Mouse (Mus musculus) R1 (cell line): ENCODE results near the gene Anapc11.
"Not testable (repeated sequence)": the region's sequence is repeated elsewhere in the genome, so short reads cannot be mapped to it uniquely, and the experiment has no call there.

ENCODE experiments used
- DNase-seq: peaks from one replicate; pipeline ENCODE4 v3.0.0-alpha.2; 2018; ENCODE audit warnings: low read depth, low spot score

Anapc11 gene

GRCm38 (mm10) chr11:120575046-120575445, 23.2 kb upstream of the Anapc11 start:
- no peak for DNase-seq

DNA sequence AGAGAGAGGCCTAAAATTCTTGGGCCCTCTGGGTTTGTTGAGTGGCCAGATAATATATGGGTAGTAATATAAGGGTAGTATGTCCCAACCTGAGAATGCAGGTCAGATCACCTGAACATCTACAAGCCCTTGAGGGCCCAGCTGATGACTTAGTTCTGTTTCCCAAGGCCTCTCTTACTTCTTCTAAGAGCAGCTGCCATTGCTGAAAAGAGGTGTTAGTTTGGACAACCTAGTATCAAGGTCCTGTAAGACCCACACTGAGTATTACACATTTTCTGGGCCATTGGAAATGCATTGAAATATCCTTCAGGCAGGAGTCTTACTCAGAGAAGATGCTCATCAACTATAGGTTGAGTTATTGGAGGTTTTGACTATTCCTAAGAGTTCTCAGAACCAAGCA, 22.3 kb upstream of the Anapc11 start:
- no peak for DNase-seq

DNA sequence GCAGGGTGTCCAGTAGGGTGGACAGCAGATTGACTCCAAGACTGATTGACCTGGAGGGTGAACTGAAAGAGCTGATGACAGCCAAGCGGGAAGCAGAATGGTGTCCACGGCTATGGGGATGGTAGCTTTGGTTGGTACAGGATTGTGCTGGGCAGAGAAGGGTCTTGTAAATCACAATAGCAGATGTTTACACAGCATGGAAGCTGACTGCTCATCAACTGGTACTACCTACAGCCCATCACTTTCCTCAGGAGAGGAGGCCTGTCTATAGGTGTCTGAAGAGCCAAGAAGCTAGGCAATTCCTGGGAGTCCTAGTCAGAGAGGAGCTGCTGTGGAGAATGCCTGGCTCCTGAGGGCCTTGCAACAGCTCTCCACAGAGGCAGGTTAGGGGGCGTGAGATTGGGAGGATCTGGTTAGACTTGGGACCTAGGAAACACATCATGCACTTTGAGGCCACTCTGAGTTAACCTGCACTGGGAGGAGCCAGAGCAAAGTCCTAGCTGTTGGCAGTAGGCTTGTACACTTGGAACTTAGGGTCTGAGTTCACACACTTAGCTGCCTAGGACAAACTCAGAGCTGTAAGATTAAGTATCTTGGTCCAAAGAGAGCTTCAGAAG, 21.7 kb upstream of the Anapc11 start:
- DNase-seq = no peak

DNA sequence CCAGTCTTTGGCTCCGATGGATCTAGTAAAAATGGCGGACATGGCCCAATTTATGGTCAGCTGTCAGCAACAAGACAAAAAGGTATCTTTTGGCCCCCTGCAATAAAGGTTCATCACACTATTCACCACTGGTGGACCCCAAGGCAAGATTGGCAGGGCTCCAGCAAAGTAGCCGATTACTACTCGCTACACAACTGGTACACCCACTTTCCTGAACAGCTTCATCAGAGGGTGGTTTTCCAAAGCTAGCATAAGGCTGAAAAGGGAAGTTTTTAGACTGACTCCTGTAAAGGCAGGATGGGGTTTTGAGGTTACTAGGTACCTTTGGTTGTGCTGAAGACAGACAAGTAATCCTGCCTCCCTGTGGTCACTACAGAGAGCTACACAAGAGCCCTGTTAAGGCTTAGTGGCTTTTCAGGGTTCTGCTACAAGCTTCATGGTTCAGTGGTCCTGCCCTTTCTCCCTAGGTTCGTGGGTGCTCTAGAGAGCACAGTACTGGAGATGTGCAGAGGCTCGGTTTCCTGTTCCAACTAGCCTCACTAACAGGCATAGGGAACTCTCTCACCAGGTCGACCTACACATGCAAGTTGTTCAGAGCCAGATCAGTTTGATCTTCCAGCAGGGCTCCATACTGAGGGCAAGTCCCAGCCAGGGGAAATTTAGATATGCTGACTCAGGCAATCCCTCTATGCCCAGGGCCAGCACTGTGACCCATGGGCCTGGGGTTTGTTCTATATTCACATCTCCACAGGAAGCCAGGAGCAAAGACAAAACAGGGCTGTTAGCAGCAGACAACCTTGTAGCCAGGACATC, 20.8 kb upstream of the Anapc11 start:
- DNase-seq = peak; percentile 72

DNA sequence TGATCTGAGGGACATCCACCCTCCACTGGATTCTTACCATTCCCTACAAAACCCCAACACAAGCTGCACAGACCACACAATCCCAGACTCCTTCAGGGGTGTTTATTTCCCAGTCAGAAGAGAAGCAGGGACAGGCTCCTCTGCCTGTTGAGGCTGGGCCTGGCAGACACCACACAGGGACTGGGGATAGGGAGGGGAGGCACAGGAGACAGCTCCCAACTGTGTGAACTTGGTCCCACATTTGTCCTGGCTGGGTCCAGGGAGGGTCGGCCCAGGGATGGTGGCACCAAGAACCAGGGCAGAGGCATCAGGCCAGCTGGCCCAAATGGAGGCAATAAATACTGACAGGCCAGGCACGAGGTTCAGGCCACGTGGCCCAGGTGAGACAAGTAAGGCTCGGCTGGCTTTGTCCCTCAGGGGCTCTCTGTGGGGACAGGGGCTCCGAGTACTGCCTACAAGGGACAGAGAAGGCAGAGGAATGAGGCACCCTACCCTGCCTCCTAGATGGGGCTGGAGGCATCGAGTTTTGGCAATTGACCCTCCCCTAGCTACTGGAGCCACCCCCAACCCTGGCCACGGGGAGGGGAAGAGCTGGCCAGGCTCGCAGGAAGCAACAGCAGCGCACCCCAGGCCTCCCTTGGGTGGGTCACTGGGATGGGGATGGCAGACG, 20.1 kb upstream of the Anapc11 start:
- DNase-seq = no peak

- DNase-seq = peak; percentile 26
Observed at GRCm38 (mm10) chr11:120578694-120579243, 19.5 kb upstream of the Anapc11 start.

- peak; percentile 82 for DNase-seq
Observed at GRCm38 (mm10) chr11:120579316-120580107, 18.7 kb upstream of the Anapc11 start.

DNA sequence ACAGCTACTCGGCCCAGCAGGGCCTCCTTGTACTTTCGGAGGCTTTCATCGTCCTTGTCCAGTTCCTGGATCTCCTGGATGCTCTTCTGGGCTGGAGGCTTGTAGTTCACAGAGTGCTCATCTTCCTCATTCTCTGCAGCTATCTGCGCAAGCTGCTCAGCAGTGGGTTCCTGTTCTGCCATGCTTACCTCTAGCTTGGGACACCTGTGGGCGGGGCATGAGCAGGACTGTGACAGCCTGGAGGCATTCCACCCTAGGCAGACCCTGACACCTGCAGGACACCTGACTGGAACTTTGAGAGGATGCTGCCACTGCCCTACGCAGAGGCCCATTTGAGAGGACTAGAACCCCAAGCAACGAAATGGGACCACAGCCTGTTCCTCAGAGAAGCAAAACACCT, 18.0 kb upstream of the Anapc11 start:
- DNase-seq = peak; percentile 24

- peak; percentile 54 for DNase-seq
Observed at GRCm38 (mm10) chr11:120580871-120581331, 17.3 kb upstream of the Anapc11 start.

GRCm38 (mm10) chr11:120581490-120582267, 16.5 kb upstream of the Anapc11 start, which contains the start of gene Arhgdia:
Gene Arhgdia, minus strand, starts transcription at chr11:120581624.
- DNase-seq = peak; percentile 81

- DNase-seq = peak; percentile 69
Observed at GRCm38 (mm10) chr11:120582268-120582981, 15.8 kb upstream of the Anapc11 start.

- not testable (repeated sequence) for DNase-seq
Observed at GRCm38 (mm10) chr11:120582982-120583293, 15.3 kb upstream of the Anapc11 start.

DNA sequence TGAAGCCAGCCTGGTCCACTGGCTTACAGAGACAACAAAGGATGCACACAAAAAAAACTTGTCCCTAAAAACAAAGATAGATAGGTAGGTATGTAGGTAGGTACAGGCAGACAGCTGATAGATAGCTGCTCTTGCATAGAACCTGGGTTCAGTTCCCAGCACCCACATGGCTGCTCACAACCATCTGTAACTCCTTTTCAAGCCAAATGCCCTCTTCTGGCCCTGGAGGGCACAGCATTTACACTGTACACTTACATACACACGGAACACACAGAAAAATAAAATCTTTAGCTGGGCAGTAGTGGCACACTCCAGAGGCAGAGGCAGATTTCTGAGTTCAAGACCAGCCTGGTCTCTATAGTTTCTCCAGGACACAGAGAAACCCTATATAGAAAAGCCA, 14.3 kb upstream of the Anapc11 start:
- peak; percentile 58 for DNase-seq

GRCm38 (mm10) chr11:120588531-120588930, 9.7 kb upstream of the Anapc11 start:
- DNase-seq = no peak

DNA sequence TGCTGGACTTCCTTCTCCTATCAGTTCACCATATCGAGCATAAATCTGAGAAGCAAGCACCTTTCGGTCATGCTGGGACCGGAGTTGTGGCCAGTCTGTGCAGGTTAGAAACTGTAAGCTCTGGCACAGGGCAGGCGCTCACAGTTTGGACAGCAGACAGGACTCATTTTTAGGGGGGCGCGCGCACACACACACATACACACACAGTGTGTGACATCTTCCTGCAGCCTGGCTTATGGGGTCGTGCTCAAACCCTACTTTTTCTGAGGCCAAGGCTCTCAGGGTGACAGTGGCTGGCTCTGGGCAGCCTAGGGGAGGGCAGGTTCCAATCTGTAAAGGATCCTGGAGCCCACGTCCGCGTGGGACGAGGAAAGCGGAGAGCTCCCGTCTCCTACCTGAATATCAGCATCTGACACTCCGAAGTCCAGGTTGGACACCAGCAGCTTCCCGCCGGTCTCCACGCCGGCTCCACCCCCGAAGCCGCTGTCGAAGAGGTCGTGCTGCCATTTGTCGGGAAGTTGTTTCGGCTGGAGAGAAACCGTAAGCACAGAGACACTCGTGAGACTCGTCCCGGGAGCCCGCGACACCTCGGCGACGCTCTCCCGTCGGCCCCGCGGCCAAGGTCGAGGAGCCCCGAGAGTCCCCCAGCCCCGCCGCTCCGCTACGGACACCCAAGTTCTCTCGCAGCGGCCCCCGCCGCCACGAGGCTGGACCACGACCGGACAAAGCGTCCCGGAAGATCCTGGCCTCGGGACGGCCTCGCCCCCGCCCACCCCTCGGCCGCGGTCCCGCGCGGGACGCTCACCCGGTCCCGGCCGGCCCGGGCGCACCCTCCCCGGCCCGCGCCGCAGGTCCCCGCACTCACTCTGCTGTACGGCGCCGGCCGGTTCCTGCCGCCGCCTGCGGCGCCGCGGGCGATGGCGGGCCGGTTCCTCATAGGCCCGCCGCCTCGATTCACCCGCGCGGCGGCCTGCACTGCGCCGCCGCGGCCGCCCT, 683 bp upstream of the Anapc11 start:
- DNase-seq = peak; percentile 58

GRCm38 (mm10) chr11:120598990-120599549, 849 bp downstream of the Anapc11 start:
- DNase-seq = no peak

DNA sequence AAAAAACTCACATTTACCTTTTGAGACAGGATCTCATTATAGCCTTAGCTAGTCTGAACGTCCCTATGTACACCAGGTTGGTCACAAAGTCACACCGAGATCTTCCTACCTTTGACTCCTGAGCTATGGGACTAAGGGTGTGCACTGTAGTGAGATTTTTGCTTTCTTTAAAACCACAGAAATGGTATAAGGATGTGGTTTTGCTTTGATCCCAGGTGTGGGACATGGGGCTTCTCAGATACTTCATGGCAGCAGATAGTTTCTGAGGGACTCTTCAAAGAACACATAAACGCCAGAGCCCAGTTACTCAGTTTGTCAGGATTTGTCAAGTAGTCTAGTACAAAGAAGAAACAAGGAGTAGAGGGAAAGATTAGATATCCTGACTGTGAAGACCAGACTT, 2.5 kb downstream of the Anapc11 start:
- DNase-seq = no peak

DNA sequence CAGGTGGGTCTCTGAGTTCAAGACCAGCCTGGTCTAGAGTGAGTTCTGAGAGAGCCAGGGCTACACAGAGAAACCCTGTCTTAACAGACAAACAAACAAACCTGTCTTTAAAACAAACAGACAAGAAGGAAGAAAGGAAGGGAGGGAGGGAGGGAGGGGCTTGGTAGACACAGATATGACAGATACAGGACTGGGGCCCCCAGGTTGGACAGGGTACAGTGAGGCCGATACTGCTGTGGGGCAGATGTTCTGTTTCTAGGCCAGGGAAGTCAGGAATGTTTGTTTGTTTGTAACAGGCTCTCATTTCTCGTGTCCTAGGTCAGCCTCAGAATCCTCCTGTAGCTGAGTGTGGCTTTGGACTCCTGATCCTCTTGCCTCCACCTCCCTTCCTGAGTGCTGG, 5.3 kb downstream of the Anapc11 start:
- no peak for DNase-seq
